24 mouse cellular contexts compared by ENCODE assay signal in the genomic region with DNA sequence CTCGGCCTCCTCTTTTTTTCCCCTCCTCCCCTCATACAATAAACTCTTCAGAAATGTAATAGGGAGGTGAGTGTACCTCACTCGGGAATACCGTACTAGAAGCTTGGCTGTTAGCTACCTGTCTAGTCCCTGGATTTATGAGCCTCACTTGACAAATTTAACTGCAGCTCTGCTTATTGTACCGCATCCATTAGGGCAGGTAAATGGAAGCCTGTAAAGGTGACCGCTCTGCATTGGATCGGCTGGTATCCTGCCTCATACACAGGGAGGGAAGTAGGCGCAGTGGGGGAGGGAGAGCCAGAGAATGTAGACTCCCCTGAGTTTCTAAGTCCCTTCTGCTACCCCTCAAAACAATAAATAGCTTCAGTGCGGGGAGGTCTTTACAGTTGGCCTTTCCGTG. TPM values are rescaled to one million over a fixed set of nuclear protein-coding genes. Genes with fewer than 3 reads are reported as not detected.
A peak's percentile ranks its signal among the peaks of the same experiment; 100 is the strongest.
DNase-seq lines count a peak whose midpoint lies in the region; ATAC-seq and TF ChIP-seq lines count a peak whose summit lies in the region.
"Had no signal": no experiment of that assay in that cellular context is flagged by ENCODE, and none has a peak within 500 bp of the region (broad histone marks: within the 10 kb centered on the region; RNA-seq: fewer than 3 reads in every experiment).

No protein-coding gene starts in this region.

- H3K4me3 ChIP-seq in hindbrain, embryonic 13.5 days: no peak overlapping the region
- H3K4me3 ChIP-seq in hindbrain, embryonic 10.5 days: no peak overlapping the region
- H3K4me3 ChIP-seq in kidney, postnatal 0 days (replicated peaks; ENCODE audit: low read depth, low read length): no peak overlapping the region
- H3K4me3 ChIP-seq in limb, embryonic 12.5 days (replicated peaks): no peak overlapping the region
- no peak overlapping the region for H3K4me3 ChIP-seq in neural tube, embryonic 14.5 days (ENCODE audit: low read depth, low read length)
- H3K4me3 ChIP-seq: forebrain, embryonic 12.5 days; heart, adult 2 months; heart, embryonic 13.5 days; midbrain, embryonic 15.5 days had no signal

- peaks cover 37% of the 10 kb centered on the region for H3K4me1 ChIP-seq in hindbrain, embryonic 13.5 days (replicated peaks)
- H3K4me1 ChIP-seq in hindbrain, embryonic 10.5 days (replicated peaks): peaks cover 22% of the 10 kb centered on the region
- peaks cover 17% of the 10 kb centered on the region; the same call in 1 of the 2 replicates for H3K4me1 ChIP-seq in kidney, postnatal 0 days (replicated peaks; ENCODE audit: insufficient read depth, low read length)
- H3K4me1 ChIP-seq in limb, embryonic 12.5 days (replicated peaks): peaks cover 62% of the 10 kb centered on the region
- peaks cover 36% of the 10 kb centered on the region for H3K4me1 ChIP-seq in neural tube, embryonic 14.5 days (ENCODE audit: control insufficient read depth, insufficient read depth, low read length)

- H3K27ac ChIP-seq in hindbrain, embryonic 13.5 days: peak overlapping the region; percentile 70
- no peak overlapping the region; the same call in 1 of the 2 replicates for H3K27ac ChIP-seq in hindbrain, embryonic 10.5 days
- H3K27ac ChIP-seq in kidney, postnatal 0 days: peak overlapping the region; percentile 3; the same call in 1 of the 2 replicates
- peak overlapping the region; percentile 41; the same call in 1 of the 2 replicates for H3K27ac ChIP-seq in limb, embryonic 12.5 days
- peak overlapping the region; percentile 50 for H3K27ac ChIP-seq in neural tube, embryonic 14.5 days (ENCODE audit: low read depth, low read length)
- H3K27ac ChIP-seq: forebrain, embryonic 12.5 days; heart, adult 2 months; heart, embryonic 13.5 days; macrophage; midbrain, embryonic 15.5 days had no signal

- peaks cover 43% of the 10 kb centered on the region for H3K36me3 ChIP-seq in hindbrain, embryonic 13.5 days
- H3K36me3 ChIP-seq in hindbrain, embryonic 10.5 days: peaks cover 76% of the 10 kb centered on the region
- peaks cover 18% of the 10 kb centered on the region for H3K36me3 ChIP-seq in kidney, postnatal 0 days (ENCODE audit: insufficient read depth, low read length)
- peaks cover 55% of the 10 kb centered on the region for H3K36me3 ChIP-seq in limb, embryonic 12.5 days
- H3K36me3 ChIP-seq in neural tube, embryonic 14.5 days (ENCODE audit: control insufficient read depth, insufficient read depth, low read length): no peaks in the 10 kb centered on the region

- no peak for DNase-seq in hindbrain, embryonic 10.5 days (ENCODE audit: low spot score)
- no peak for DNase-seq in kidney, postnatal 0 days (ENCODE audit: low spot score)
- DNase-seq in kidney, adult 9 months: no peak
- no peak for DNase-seq in heart, postnatal 14 days
- DNase-seq in urinary bladder, postnatal 4 days (ENCODE audit: low spot score in 2 of 2): no peak
- DNase-seq: cerebellum, adult 11 months; cerebellum, postnatal 10 days; gastrocnemius, postnatal 36 days; heart, adult 2 months; heart, postnatal 36 days; liver, postnatal 0 days; retina, postnatal 1 day; thymus, postnatal 25 days had no signal

- peak; percentile 47; the same call in 1 of the 2 replicates for ATAC-seq in hindbrain, embryonic 13.5 days (ENCODE audit: low FRiP score)
- ATAC-seq in kidney, postnatal 0 days (replicated peaks; ENCODE audit: low FRiP score, low read depth): no peak
- ATAC-seq in limb, embryonic 12.5 days (ENCODE audit: insufficient number of reproducible peaks, insufficient read depth, low FRiP score, low TSS enrichment, low read depth): no peak
- ATAC-seq in neural tube, embryonic 14.5 days (ENCODE audit: low read depth): peak; percentile 73
- ATAC-seq: liver, postnatal 0 days; midbrain, embryonic 15.5 days had no signal

- no peak overlapping the region for H3K4me2 ChIP-seq in hindbrain, embryonic 13.5 days
- no peak overlapping the region for H3K4me2 ChIP-seq in kidney, postnatal 0 days (ENCODE audit: low read length)
- no peak overlapping the region for H3K4me2 ChIP-seq in limb, embryonic 12.5 days
- no peak overlapping the region for H3K4me2 ChIP-seq in neural tube, embryonic 14.5 days (ENCODE audit: low read depth, low read length)
- H3K4me2 ChIP-seq: forebrain, embryonic 12.5 days; heart, embryonic 13.5 days; midbrain, embryonic 15.5 days had no signal

- H3K27me3 ChIP-seq in hindbrain, embryonic 13.5 days: no peaks in the 10 kb centered on the region
- H3K27me3 ChIP-seq in hindbrain, embryonic 10.5 days (ENCODE audit: insufficient read depth, poor library complexity, severe bottlenecking): no peaks in the 10 kb centered on the region
- no peaks in the 10 kb centered on the region for H3K27me3 ChIP-seq in kidney, postnatal 0 days (ENCODE audit: insufficient read depth, low read length)
- no peaks in the 10 kb centered on the region for H3K27me3 ChIP-seq in limb, embryonic 12.5 days
- no peaks in the 10 kb centered on the region for H3K27me3 ChIP-seq in neural tube, embryonic 14.5 days (ENCODE audit: control insufficient read depth, insufficient read depth, low read length)
- H3K27me3 ChIP-seq: forebrain, embryonic 12.5 days; heart, embryonic 13.5 days; midbrain, embryonic 15.5 days had no signal

- peak overlapping the region; percentile 13; the same call in 1 of the 2 replicates for H3K9ac ChIP-seq in hindbrain, embryonic 13.5 days
- no peak overlapping the region for H3K9ac ChIP-seq in kidney, postnatal 0 days (ENCODE audit: low read depth, low read length)
- H3K9ac ChIP-seq in limb, embryonic 12.5 days (replicated peaks): no peak overlapping the region
- no peak overlapping the region for H3K9ac ChIP-seq in neural tube, embryonic 14.5 days (replicated peaks; ENCODE audit: low read depth, low read length)
- H3K9ac ChIP-seq: forebrain, embryonic 12.5 days; liver, postnatal 0 days; midbrain, embryonic 15.5 days had no signal

- H3K9me3 ChIP-seq in hindbrain, embryonic 13.5 days: no peaks in the 10 kb centered on the region
- no peaks in the 10 kb centered on the region for H3K9me3 ChIP-seq in hindbrain, embryonic 10.5 days
- H3K9me3 ChIP-seq in kidney, postnatal 0 days (replicated peaks; ENCODE audit: low read length): no peaks in the 10 kb centered on the region
- no peaks in the 10 kb centered on the region for H3K9me3 ChIP-seq in limb, embryonic 12.5 days
- no peaks in the 10 kb centered on the region for H3K9me3 ChIP-seq in neural tube, embryonic 14.5 days (ENCODE audit: control insufficient read depth, low read length)
- H3K9me3 ChIP-seq: forebrain, embryonic 12.5 days; midbrain, embryonic 15.5 days had no signal

- 83% methylated on average over 9 of the region's 9 CpGs for WGBS in hindbrain, embryonic 13.5 days
- WGBS in hindbrain, embryonic 10.5 days: 96% methylated on average over 9 of the region's 9 CpGs
- 41% methylated on average over 9 of the region's 9 CpGs for whole genome bisulfite sequencing in kidney, postnatal 0 days
- WGBS in limb, embryonic 12.5 days: 63% methylated on average over 9 of the region's 9 CpGs
- 59% methylated on average over 9 of the region's 9 CpGs for WGBS in neural tube, embryonic 14.5 days

- intact Hi-C loops in heart, postnatal 14 days (cut with DNase I): no loop called here

- TF ChIP-seq CTCF in kidney, postnatal 0 days (IDR thresholded peaks at IDR 0.05; ENCODE audit: low read depth): no peak

RNA-seq across cellular contexts. Expression of gene Copz1, which starts 18.3 kb away (rescaled TPM):
- polyA plus RNA-seq in hindbrain, embryonic 13.5 days (2015; fragmentation: Nextera tagmentation; extraction: Ambion mirVana): 219 and 222 TPM in 2 replicates
- 288 and 299 TPM in 2 replicates for polyA plus RNA-seq in hindbrain, embryonic 10.5 days (2016; fragmentation: Nextera tagmentation; extraction: Ambion mirVana)
- polyA plus RNA-seq in kidney, postnatal 0 days (2015; fragmentation: Nextera tagmentation; extraction: Ambion mirVana): 237 and 263 TPM in 2 replicates
- 252 and 259 TPM in 2 replicates for polyA plus RNA-seq in limb, embryonic 12.5 days (2016; fragmentation: Nextera tagmentation; extraction: Ambion mirVana)
- polyA plus RNA-seq in neural tube, embryonic 14.5 days (2014; fragmentation: Nextera tagmentation; extraction: Ambion mirVana): 195 and 216 TPM in 2 replicates
- total RNA-seq in heart, postnatal 14 days (2021): 10 to 100 TPM; 58.9 to 63.6 TPM

RNA-seq across cellular contexts. Expression of gene Gpr84, which starts 19.6 kb away (rescaled TPM):
- 0.23 and 0.34 TPM in 2 replicates for polyA plus RNA-seq in hindbrain, embryonic 13.5 days (2015; fragmentation: Nextera tagmentation; extraction: Ambion mirVana)
- polyA plus RNA-seq in hindbrain, embryonic 10.5 days (2016; fragmentation: Nextera tagmentation; extraction: Ambion mirVana): 0.31 and 0.36 TPM in 2 replicates
- 0.47 and 0.65 TPM in 2 replicates for polyA plus RNA-seq in kidney, postnatal 0 days (2015; fragmentation: Nextera tagmentation; extraction: Ambion mirVana)
- polyA plus RNA-seq in limb, embryonic 12.5 days (2016; fragmentation: Nextera tagmentation; extraction: Ambion mirVana): 0.31 and 0.44 TPM in 2 replicates
- 0.35 and 0.40 TPM in 2 replicates for polyA plus RNA-seq in neural tube, embryonic 14.5 days (2014; fragmentation: Nextera tagmentation; extraction: Ambion mirVana)
- total RNA-seq in heart, postnatal 14 days (2021): not detected
- total RNA-seq: adrenal gland, postnatal 4 days; gastrocnemius, adult 18-20 months; gastrocnemius, postnatal 36 days; heart, adult 2 months; heart, postnatal 36 days had no signal
- polyA plus RNA-seq: embryonic facial prominence, embryonic 11.5 days had no signal

RNA-seq across cellular contexts. Expression of gene Nfe2, which starts 32.6 kb away (rescaled TPM):
- 1.1 and 1.4 TPM in 2 replicates for polyA plus RNA-seq in hindbrain, embryonic 13.5 days (2015; fragmentation: Nextera tagmentation; extraction: Ambion mirVana)
- 7.3 and 8.5 TPM in 2 replicates for polyA plus RNA-seq in hindbrain, embryonic 10.5 days (2016; fragmentation: Nextera tagmentation; extraction: Ambion mirVana)
- polyA plus RNA-seq in kidney, postnatal 0 days (2015; fragmentation: Nextera tagmentation; extraction: Ambion mirVana): 1.9 and 2.8 TPM in 2 replicates
- polyA plus RNA-seq in limb, embryonic 12.5 days (2016; fragmentation: Nextera tagmentation; extraction: Ambion mirVana): 4.6 and 4.7 TPM in 2 replicates
- polyA plus RNA-seq in neural tube, embryonic 14.5 days (2014; fragmentation: Nextera tagmentation; extraction: Ambion mirVana): 1.9 and 2.0 TPM in 2 replicates
- total RNA-seq in heart, postnatal 14 days (2021): under 1 TPM; 0.60 to 0.83 TPM
- total RNA-seq: gastrocnemius, adult 18-20 months; gastrocnemius, postnatal 36 days; left cerebral cortex, postnatal 14 days had no signal

RNA-seq across cellular contexts. Expression of gene Zfp385a, which starts 49.0 kb away (rescaled TPM):
- polyA plus RNA-seq in hindbrain, embryonic 13.5 days (2015; fragmentation: Nextera tagmentation; extraction: Ambion mirVana): 18.6 and 19.9 TPM in 2 replicates
- 24.9 and 26.3 TPM in 2 replicates for polyA plus RNA-seq in hindbrain, embryonic 10.5 days (2016; fragmentation: Nextera tagmentation; extraction: Ambion mirVana)
- 11.3 and 11.8 TPM in 2 replicates for polyA plus RNA-seq in kidney, postnatal 0 days (2015; fragmentation: Nextera tagmentation; extraction: Ambion mirVana)
- polyA plus RNA-seq in limb, embryonic 12.5 days (2016; fragmentation: Nextera tagmentation; extraction: Ambion mirVana): 11.2 and 13.3 TPM in 2 replicates
- polyA plus RNA-seq in neural tube, embryonic 14.5 days (2014; fragmentation: Nextera tagmentation; extraction: Ambion mirVana): 19.2 and 20.7 TPM in 2 replicates
- total RNA-seq in heart, postnatal 14 days (2021): 10 to 100 TPM; 16.6 to 18.4 TPM

RNA-seq across cellular contexts. Expression of gene Hnrnpa1, which starts 50.6 kb away (rescaled TPM):
- 901 and 926 TPM in 2 replicates for polyA plus RNA-seq in hindbrain, embryonic 13.5 days (2015; fragmentation: Nextera tagmentation; extraction: Ambion mirVana)
- polyA plus RNA-seq in hindbrain, embryonic 10.5 days (2016; fragmentation: Nextera tagmentation; extraction: Ambion mirVana): 1,344 and 1,669 TPM in 2 replicates
- 705 and 720 TPM in 2 replicates for polyA plus RNA-seq in kidney, postnatal 0 days (2015; fragmentation: Nextera tagmentation; extraction: Ambion mirVana)
- polyA plus RNA-seq in limb, embryonic 12.5 days (2016; fragmentation: Nextera tagmentation; extraction: Ambion mirVana): 1,378 and 1,438 TPM in 2 replicates
- 635 and 713 TPM in 2 replicates for polyA plus RNA-seq in neural tube, embryonic 14.5 days (2014; fragmentation: Nextera tagmentation; extraction: Ambion mirVana)
- 100 to 1,000 TPM; 174 to 180 TPM for total RNA-seq in heart, postnatal 14 days (2021)

Comparison
In these comparisons a context has a peak if more than half of its experiments do, and no peak if none do; other contexts are left out.
1. ATAC-seq: peak in hindbrain, embryonic 13.5 days (single experiment) and neural tube, embryonic 14.5 days (single experiment); none in kidney, postnatal 0 days (single experiment) and limb, embryonic 12.5 days (single experiment).